Mouse (Mus musculus): ENCODE measurements around the gene Mis18bp1. TPM values are rescaled to one million over a fixed set of nuclear protein-coding genes. Genes with fewer than 3 reads are reported as not detected.
"Not testable (repeated sequence)": the region's sequence is repeated elsewhere in the genome, so short reads cannot be mapped to it uniquely, and the experiment has no call there.

The Mis18bp1 gene
- polyA plus RNA-seq (2012; ENCODE audit: insufficient read depth, low replicate concordance) = 1.4 TPM in 1 of 2 replicates, not detected in the other

DNA sequence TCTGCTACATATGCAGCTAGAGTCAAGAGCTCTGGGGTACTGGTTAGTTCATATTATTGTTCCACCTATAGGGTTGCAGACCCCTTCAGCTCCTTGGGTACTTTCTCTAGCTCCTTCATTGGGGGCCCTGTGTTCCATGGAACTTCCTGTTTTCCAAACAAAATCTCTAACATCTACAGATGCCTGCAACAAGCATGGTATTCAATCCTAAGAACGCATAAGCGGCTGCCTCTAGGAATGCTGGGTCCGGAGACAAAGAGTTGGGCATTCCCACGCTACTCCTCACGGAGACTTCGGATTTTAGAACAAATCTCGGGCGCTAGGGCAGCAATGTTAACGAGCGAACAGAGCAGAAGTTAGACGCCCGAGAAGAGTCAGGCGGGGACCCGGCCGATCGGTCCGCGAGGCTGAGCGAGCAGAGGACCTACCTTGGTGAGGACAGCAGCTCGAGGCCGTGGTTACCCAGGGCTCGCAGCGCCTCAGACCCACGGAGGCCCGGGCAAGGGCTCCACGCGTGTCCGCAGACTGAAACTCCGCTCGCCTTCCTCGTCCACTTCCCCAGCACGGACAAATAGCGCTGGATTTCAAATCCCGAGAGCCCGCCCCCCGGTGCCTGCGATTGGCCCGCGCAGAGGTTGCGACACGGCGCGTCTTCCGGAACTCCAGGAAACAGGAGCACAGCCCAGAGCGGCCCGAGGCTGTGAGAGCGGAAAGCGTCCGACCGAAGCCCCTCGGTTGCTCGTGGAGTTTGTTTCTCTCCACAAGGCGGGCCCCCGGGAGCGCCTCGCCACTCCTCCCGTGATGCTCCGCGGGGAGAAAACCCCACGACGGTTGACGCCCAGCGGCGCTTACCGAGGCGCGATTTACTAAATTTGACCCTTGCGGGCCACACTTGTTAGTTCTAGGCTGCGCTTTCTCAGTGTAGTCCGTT, at the start of gene Mis18bp1:
Mis18bp1 (minus strand) TSS at position 584 of the 931 bp plus-strand sequence.
- no peak for TF ChIP-seq GATA1 (IDR thresholded peaks at IDR 0.05; ENCODE audit: borderline replicate concordance, low read length)
- TF ChIP-seq FLI1 (IDR thresholded peaks at IDR 0.05; ENCODE audit: low read length) = no peak; the same call in 1 of the 2 replicates
- H3K4me1 ChIP-seq = peaks cover 28% of the 10 kb centered on the region
- no peaks in the 10 kb centered on the region for H3K9me3 ChIP-seq
- peak within 1 kb of the TSS; percentile 99 for H3K4me3 ChIP-seq (replicated peaks)
- peaks cover 5% of the 10 kb centered on the region for H3K36me3 ChIP-seq (replicated peaks; ENCODE audit: low read length)
- no peaks in the 10 kb centered on the region for H3K27me3 ChIP-seq (replicated peaks)

GRCm38 (mm10) chr12:65216404-65216840, 44.0 kb upstream of the Mis18bp1 start:
- Histone ChIP-seq H3K4me3 (replicated peaks) (no peak overlapping the region), H3K4me1 (peaks cover 4% of the 10 kb centered on the region; the same call in 1 of the 2 replicates), H3K36me3 (replicated peaks; ENCODE audit: low read length) (no peaks in the 10 kb centered on the region), H3K9me3 (peaks cover 4% of the 10 kb centered on the region; the same call in 1 of the 2 replicates), H3K27me3 (replicated peaks) (no peaks in the 10 kb centered on the region)
- TF ChIP-seq GATA1 (IDR thresholded peaks at IDR 0.05; ENCODE audit: borderline replicate concordance, low read length) (no peak), FLI1 (IDR thresholded peaks at IDR 0.05; ENCODE audit: low read length) (no peak)

GRCm38 (mm10) chr12:65206431-65206830, 34.0 kb upstream of the Mis18bp1 start:
- H3K4me1 ChIP-seq = no peaks in the 10 kb centered on the region
- no peak overlapping the region for H3K4me3 ChIP-seq (replicated peaks)
- no peaks in the 10 kb centered on the region for H3K27me3 ChIP-seq (replicated peaks)
- H3K9me3 ChIP-seq = 0 out of 2 replicates have a peak, but pooled peaks cover 11% of the 10 kb centered on the region
- TF ChIP-seq GATA1 (IDR thresholded peaks at IDR 0.05; ENCODE audit: borderline replicate concordance, low read length) = no peak
- H3K36me3 ChIP-seq (replicated peaks; ENCODE audit: low read length) = no peaks in the 10 kb centered on the region

DNA sequence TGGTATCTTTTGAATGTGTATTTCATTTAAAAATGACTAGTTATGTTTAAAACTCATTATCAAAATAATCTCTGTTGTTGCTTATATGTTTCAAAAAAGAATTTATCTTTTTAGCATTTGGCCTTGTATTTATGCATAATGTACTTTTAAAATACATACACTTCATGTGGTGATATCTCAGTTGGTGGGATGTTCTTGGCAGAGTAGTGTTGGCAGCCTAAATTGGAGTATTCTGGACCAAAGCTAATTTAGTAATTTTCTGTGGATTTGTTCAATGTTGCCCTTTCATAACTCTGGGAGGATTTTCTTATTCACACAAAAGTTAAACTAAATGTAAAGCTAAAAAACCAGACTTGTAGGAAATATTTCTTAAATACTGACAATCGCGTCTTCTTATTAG, 29.4 kb upstream of the Mis18bp1 start:
- H3K27me3 ChIP-seq (replicated peaks) = no peaks in the 10 kb centered on the region
- no peak for TF ChIP-seq FLI1 (IDR thresholded peaks at IDR 0.05; ENCODE audit: low read length)
- no peak for TF ChIP-seq GATA1 (IDR thresholded peaks at IDR 0.05; ENCODE audit: borderline replicate concordance, low read length)
- no peaks in the 10 kb centered on the region for H3K4me1 ChIP-seq
- no peak overlapping the region for H3K4me3 ChIP-seq (replicated peaks)
- H3K36me3 ChIP-seq (replicated peaks; ENCODE audit: low read length) = no peaks in the 10 kb centered on the region
- H3K9me3 ChIP-seq = 0 out of 2 replicates have a peak, but pooled peaks cover under 1% of the 10 kb centered on the region

- Histone ChIP-seq H3K27me3 (replicated peaks) (no peaks in the 10 kb centered on the region), H3K4me1 (0 out of 2 replicates have a peak, but pooled peaks cover 3% of the 10 kb centered on the region), H3K4me3 (replicated peaks) (no peak overlapping the region)
Observed at GRCm38 (mm10) chr12:65194003-65194530, 21.7 kb upstream of the Mis18bp1 start.

DNA sequence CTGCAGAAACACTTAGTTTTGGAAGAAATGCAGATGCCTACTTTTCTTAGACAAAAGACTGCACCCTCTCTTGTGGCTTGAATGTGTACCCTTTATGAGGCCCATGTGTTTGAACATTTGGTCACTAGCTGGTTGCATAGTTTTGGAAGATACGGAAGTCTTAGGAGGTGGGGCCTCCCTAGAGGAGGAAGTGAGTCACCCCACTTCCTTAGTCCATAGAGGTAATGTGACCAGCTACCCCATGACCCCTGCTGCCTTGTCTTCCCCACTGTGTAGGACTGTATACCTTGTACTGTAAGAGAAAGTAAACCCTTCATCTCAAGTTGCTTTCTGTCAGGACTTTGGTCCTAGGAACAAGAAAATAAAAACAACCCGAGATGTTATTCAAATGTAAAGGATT, 16.8 kb upstream of the Mis18bp1 start:
- H3K4me3 ChIP-seq (replicated peaks) = no peak overlapping the region
- no peaks in the 10 kb centered on the region for H3K9me3 ChIP-seq
- no peak for TF ChIP-seq FLI1 (IDR thresholded peaks at IDR 0.05; ENCODE audit: low read length)
- no peaks in the 10 kb centered on the region for H3K27me3 ChIP-seq (replicated peaks)
- no peaks in the 10 kb centered on the region for H3K36me3 ChIP-seq (replicated peaks; ENCODE audit: low read length)
- 0 out of 2 replicates have a peak, but pooled peaks cover 7% of the 10 kb centered on the region for H3K4me1 ChIP-seq

More at GRCm38 (mm10) chr12:65194003-65194530, 21.7 kb upstream of the Mis18bp1 start:
- Histone ChIP-seq H3K9me3 (no peaks in the 10 kb centered on the region), H3K36me3 (replicated peaks; ENCODE audit: low read length) (no peaks in the 10 kb centered on the region)
- TF ChIP-seq FLI1 (IDR thresholded peaks at IDR 0.05; ENCODE audit: low read length) (no peak), GATA1 (IDR thresholded peaks at IDR 0.05; ENCODE audit: borderline replicate concordance, low read length) (no peak)

DNA sequence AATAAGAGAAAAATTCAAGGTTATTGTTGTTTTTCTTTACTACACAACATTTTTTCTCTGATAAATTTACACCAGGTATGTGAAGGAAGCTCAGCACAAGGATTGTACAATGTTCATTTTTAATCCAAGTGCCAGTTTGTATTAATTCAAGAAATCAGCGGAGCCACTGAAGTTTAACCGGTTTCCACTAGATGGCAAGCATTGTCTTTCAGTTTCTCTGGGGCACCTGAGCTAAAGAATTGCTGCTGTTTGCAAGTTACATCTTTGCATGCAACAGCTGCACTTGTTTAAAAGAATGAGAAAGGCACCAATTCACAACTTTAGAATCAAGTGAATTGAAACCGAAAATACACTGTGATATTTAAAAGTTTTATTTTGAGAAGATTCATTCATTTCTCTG, 15.0 kb upstream of the Mis18bp1 start:
- no peaks in the 10 kb centered on the region for H3K27me3 ChIP-seq (replicated peaks)
- H3K4me1 ChIP-seq = 0 out of 2 replicates have a peak, but pooled peaks cover 7% of the 10 kb centered on the region
- H3K9me3 ChIP-seq = no peaks in the 10 kb centered on the region
- no peak overlapping the region for H3K4me3 ChIP-seq (replicated peaks)
- no peaks in the 10 kb centered on the region for H3K36me3 ChIP-seq (replicated peaks; ENCODE audit: low read length)
- TF ChIP-seq FLI1 (IDR thresholded peaks at IDR 0.05; ENCODE audit: low read length) = no peak
- TF ChIP-seq GATA1 (IDR thresholded peaks at IDR 0.05; ENCODE audit: borderline replicate concordance, low read length) = no peak

DNA sequence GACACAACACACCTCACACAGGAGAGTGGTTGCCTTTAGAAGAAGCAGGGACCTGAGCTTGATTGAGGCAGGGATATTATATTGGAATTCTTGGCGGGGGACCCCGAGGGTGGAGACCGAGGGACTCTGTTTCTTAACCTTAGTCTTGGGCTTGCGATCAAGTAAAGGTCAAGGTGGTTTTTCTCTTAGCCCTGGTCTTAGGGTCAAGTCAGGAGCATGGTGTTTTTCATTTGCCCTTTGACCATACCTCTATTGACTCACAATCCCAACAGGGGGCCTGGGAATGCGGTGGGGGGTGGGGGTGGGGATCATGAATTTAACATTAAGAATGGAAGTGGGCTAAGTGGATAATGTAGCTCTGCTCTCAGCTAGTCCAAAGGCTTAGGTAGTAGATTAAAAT, 1.3 kb upstream of the Mis18bp1 start:
- peak overlapping the region; percentile 99 for H3K4me3 ChIP-seq (replicated peaks)
- peaks cover 24% of the 10 kb centered on the region for H3K4me1 ChIP-seq
- no peaks in the 10 kb centered on the region for H3K9me3 ChIP-seq
- H3K27me3 ChIP-seq (replicated peaks) = no peaks in the 10 kb centered on the region
- H3K36me3 ChIP-seq (replicated peaks; ENCODE audit: low read length) = no peaks in the 10 kb centered on the region
- TF ChIP-seq GATA1 (IDR thresholded peaks at IDR 0.05; ENCODE audit: borderline replicate concordance, low read length) (no peak), FLI1 (IDR thresholded peaks at IDR 0.05; ENCODE audit: low read length) (no peak)

GRCm38 (mm10) chr12:65172959-65173358, 555 bp upstream of the Mis18bp1 start:
- H3K36me3 ChIP-seq (replicated peaks; ENCODE audit: low read length); H3K27me3 ChIP-seq (replicated peaks); H3K9me3 ChIP-seq: not testable (repeated sequence)
- Histone ChIP-seq H3K4me3 (replicated peaks) (peak overlapping the region; percentile 99), H3K4me1 (peaks cover 28% of the 10 kb centered on the region)

DNA sequence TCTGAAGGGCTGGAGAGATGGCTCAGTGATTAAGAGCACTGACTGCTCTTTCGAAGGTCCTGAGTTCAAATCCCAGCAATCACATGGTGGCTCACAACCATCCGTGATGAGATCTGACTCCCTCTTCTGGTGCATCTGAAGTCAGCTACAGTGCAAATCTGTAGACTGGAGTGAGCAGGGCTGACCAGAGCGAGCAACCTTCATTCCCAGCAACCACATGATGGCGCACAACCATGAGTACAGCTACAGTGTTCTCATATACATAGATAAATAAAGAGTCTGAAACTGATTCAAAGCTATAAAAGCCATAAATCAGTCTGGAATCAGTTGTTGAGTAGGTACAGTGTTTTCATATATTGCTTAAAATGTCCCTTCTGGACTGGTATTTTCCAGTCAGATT, 36.3 kb downstream of the Mis18bp1 start:
- H3K9me3 ChIP-seq = not testable (repeated sequence)

More for the DNA sequence above, 36.3 kb downstream of the Mis18bp1 start:
- H3K4me1 ChIP-seq; H3K27me3 ChIP-seq (replicated peaks); H3K4me3 ChIP-seq (replicated peaks): not testable (repeated sequence)
- H3K36me3 ChIP-seq (replicated peaks; ENCODE audit: low read length) = peaks cover 71% of the 10 kb centered on the region
